Mouse (Mus musculus) adrenal gland, postnatal 36 days (tissue): ENCODE measurements around the gene Mrpl53. TPM values are rescaled to one million over a fixed set of nuclear protein-coding genes. Genes with fewer than 3 reads are reported as not detected.

ENCODE experiments used
- DNase-seq, 2 experiments: peaks; one replicate each; pipeline ENCODE4 v3.0.0; 2021; ENCODE audit warnings: mixed read lengths in 1 of 2
- total RNA-seq, 2 experiments: library from RNA; stranded (reverse); gene quantifications; 2 replicates each; pipeline ENCODE4 v1.2.3; 2021

The Mrpl53 gene
- total RNA-seq, 2 experiments from 2014 or later, result 103 to 109 TPM

GRCm38 (mm10) chr6:83092416-83093127, 16.3 kb upstream of the Mrpl53 start:
- peak; percentile 59 to 75 for DNase-seq

GRCm38 (mm10) chr6:83095968-83096367, 12.9 kb upstream of the Mrpl53 start:
- peak in 1 of 2 experiments; percentile 49 for DNase-seq

- peak in 1 of 2 experiments; percentile 64 for DNase-seq
Measured at GRCm38 (mm10) chr6:83098411-83098810, 10.4 kb upstream of the Mrpl53 start.

GRCm38 (mm10) chr6:83101316-83101687, 7.5 kb upstream of the Mrpl53 start, which contains the start of the genes Ccdc142 and Gm42688:
Ccdc142 (plus strand) TSS chr6:83101601.
Gm42688 (plus strand) TSS chr6:83101617.
- DNase-seq, result peak; percentile 92

GRCm38 (mm10) chr6:83101688-83102556, 6.9 kb upstream of the Mrpl53 start:
- DNase-seq, result peak; percentile 80 to 88

GRCm38 (mm10) chr6:83103130-83103650, 5.7 kb upstream of the Mrpl53 start:
- DNase-seq, result no peak

- DNase-seq, result no peak
Measured at GRCm38 (mm10) chr6:83104158-83104557, 4.7 kb upstream of the Mrpl53 start.

GRCm38 (mm10) chr6:83107566-83108400, 1.1 kb upstream of the Mrpl53 start:
- peak; percentile 87 to 89 for DNase-seq

GRCm38 (mm10) chr6:83111510-83112136, 2.8 kb downstream of the Mrpl53 start:
- no peak for DNase-seq

- peak; percentile 98 to 99 for DNase-seq
Measured at GRCm38 (mm10) chr6:83115011-83115671, 6.3 kb downstream of the Mrpl53 start, which contains the start of gene Mogs. Mogs (plus strand) TSS chr6:83115496.

- peak in 1 of 2 experiments; percentile 23 for DNase-seq
Measured at GRCm38 (mm10) chr6:83115682-83116372, 7.0 kb downstream of the Mrpl53 start.

- no peak for DNase-seq
Measured at GRCm38 (mm10) chr6:83116373-83117164, 7.7 kb downstream of the Mrpl53 start.

GRCm38 (mm10) chr6:83117165-83117438, 8.3 kb downstream of the Mrpl53 start:
- no peak for DNase-seq

GRCm38 (mm10) chr6:83117616-83118015, 8.8 kb downstream of the Mrpl53 start:
- peak in 1 of 2 experiments; percentile 63 for DNase-seq

- DNase-seq, result no peak
Measured at GRCm38 (mm10) chr6:83118369-83118768, 9.5 kb downstream of the Mrpl53 start.

- peak in 1 of 2 experiments; percentile 17 for DNase-seq
Measured at GRCm38 (mm10) chr6:83118825-83119733, 10.2 kb downstream of the Mrpl53 start.

- peak in 1 of 2 experiments; percentile 62 for DNase-seq
Measured at GRCm38 (mm10) chr6:83119734-83120051, 10.9 kb downstream of the Mrpl53 start.
